Mouse (Mus musculus) midbrain, embryonic 13.5 days (tissue): ENCODE measurements around the gene Stox2. TPM values are rescaled to one million over a fixed set of nuclear protein-coding genes. Genes with fewer than 3 reads are reported as not detected.
A peak's percentile ranks its signal among the peaks of the same experiment; 100 is the strongest.

Experiments used
- ATAC-seq: fragments of 200-750 bp; cut with Nextera tagmentation; 2 replicates; pipeline ENCODE4 v1.8.0; 2017; ENCODE audit warnings: mild to moderate bottlenecking, moderate TSS enrichment, moderate library complexity
- H3K27ac ChIP-seq: fragments of 300-500 bp; sonication (generic); 2 replicates; pipeline ENCODE4 v1.5.1; 2015; ENCODE audit warnings: inconsistent platforms, mild to moderate bottlenecking, moderate library complexity
- H3K27me3 ChIP-seq: fragments of 300-500 bp; sonication (generic); 2 replicates; pipeline ENCODE4 v1.6.1; 2015; ENCODE audit warnings: mild to moderate bottlenecking, inconsistent platforms
- H3K36me3 ChIP-seq: fragments of 300-500 bp; sonication (generic); 2 replicates; pipeline ENCODE4 v1.6.1; 2015; ENCODE audit warnings: mild to moderate bottlenecking, inconsistent platforms
- H3K4me1 ChIP-seq: fragments of 300-500 bp; sonication (generic); replicated peaks from 2 replicates; pipeline ENCODE4 v1.6.1; 2015; ENCODE audit warnings: inconsistent platforms
- H3K4me2 ChIP-seq: fragments of 300-500 bp; sonication (generic); replicated peaks from 2 replicates; pipeline ENCODE4 v1.6.1; 2015; ENCODE audit warnings: moderate library complexity, mild to moderate bottlenecking, inconsistent platforms
- H3K4me3 ChIP-seq: fragments of 300-500 bp; sonication (generic); replicated peaks from 2 replicates; pipeline ENCODE4 v1.5.1; 2015; ENCODE audit warnings: mild to moderate bottlenecking, inconsistent platforms
- H3K9ac ChIP-seq: fragments of 300-500 bp; sonication (generic); replicated peaks from 2 replicates; pipeline ENCODE4 v1.6.1; 2015; ENCODE audit warnings: mild to moderate bottlenecking, inconsistent platforms
- H3K9me3 ChIP-seq: fragments of 300-500 bp; sonication (generic); 2 replicates; pipeline ENCODE4 v1.6.1; 2016; ENCODE audit warnings: mild to moderate bottlenecking, inconsistent platforms
- WGBS: fragments of 180-500 bp; shearing (Covaris S2); methylation state at CpG from one replicate; pipeline ENCODE4 v1.1.7; 2015; 5-methylcytosine and 5-hydroxymethylcytosine counted together
- polyA plus RNA-seq: library from polyadenylated mRNA; unstranded; fragments of >200 nt; fragmentation: Nextera tagmentation; extraction: Ambion mirVana; gene quantifications from 2 replicates; pipeline ENCODE4 v1.2.1, GENCODE M21; 2015

Gene Stox2
- polyA plus RNA-seq, 1 experiment from 2014 or later: 46.1 TPM

GRCm38 (mm10) chr8:47345772-47346103, 100.4 kb downstream of the Stox2 start:
- 65% methylated on average over 9 of the region's 9 CpGs for WGBS
- no peaks in the 10 kb centered on the region for H3K9me3 ChIP-seq
- no peaks in the 10 kb centered on the region for H3K36me3 ChIP-seq
- H3K9ac ChIP-seq: no peak overlapping the region
- peaks cover 45% of the 10 kb centered on the region for H3K4me1 ChIP-seq
- ATAC-seq: peak; percentile 71
- peak overlapping the region; percentile 34 for H3K4me2 ChIP-seq
- peak overlapping the region; percentile 6; the same call in 1 of the 2 replicates for H3K4me3 ChIP-seq
- H3K27me3 ChIP-seq: no peaks in the 10 kb centered on the region
- H3K27ac ChIP-seq: peak overlapping the region; percentile 72

DNA sequence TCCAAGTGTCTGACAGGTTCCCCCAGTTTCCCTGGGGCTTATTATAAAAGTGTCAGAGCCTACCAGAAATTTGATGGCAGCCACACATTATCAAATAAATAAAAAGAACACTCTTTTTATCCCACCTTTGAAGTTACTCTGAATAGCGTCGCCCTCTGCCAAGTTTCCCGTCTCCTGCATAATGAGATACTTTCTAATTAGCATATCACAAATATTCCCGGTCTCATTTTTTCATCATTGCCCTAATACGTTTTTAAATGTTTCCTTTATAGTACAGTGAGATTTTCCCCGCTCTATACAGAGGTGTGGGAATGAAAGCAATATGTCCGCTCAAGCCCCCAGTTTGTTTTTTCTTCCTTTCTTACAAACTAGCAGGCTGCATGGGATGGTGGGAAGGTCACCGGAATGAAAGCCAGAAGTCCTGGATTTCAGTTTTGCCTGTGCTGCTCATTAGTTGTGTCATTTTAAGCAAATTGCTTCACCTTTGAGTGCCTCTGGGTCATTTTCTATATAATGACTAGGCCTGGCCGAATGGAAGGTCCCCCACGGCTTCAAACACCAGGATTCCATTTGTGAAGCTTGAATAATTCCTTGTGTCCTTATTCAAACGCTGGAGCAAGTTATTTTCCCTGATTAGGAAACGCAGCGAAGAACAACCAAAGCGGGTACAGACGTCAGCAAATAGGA, 100.9 kb downstream of the Stox2 start:
- no peak overlapping the region for H3K9ac ChIP-seq
- WGBS: 5% methylated on average over 15 of the region's 15 CpGs
- H3K27me3 ChIP-seq: no peaks in the 10 kb centered on the region
- H3K4me3 ChIP-seq: peak overlapping the region; percentile 6; the same call in 1 of the 2 replicates
- H3K4me2 ChIP-seq: peak overlapping the region; percentile 34
- no peaks in the 10 kb centered on the region for H3K36me3 ChIP-seq
- peak overlapping the region; percentile 72 for H3K27ac ChIP-seq
- H3K9me3 ChIP-seq: no peaks in the 10 kb centered on the region
- ATAC-seq: peak; percentile 62
- H3K4me1 ChIP-seq: peaks cover 44% of the 10 kb centered on the region

DNA sequence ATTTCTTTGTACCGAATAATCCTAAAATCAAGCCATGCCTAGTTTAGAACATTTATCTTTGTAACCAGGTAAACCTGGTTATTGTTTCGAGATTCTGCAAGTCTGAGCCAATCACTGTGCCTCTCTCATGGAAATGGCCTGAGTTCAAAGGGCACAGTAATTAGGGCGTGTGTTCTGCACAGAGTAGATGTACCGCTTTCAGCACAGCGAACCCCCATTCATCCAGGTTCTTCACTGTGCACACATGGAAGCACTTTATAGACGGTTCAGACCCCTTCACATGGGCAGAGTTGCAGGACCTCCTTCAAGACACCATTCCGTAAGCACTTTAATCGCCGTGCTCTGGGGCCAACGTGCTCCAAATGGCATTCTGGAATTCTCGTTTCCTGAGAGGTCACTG, 104.7 kb downstream of the Stox2 start:
- Histone ChIP-seq H3K27me3 (no peaks in the 10 kb centered on the region), H3K36me3 (no peaks in the 10 kb centered on the region), H3K9me3 (no peaks in the 10 kb centered on the region), H3K9ac (no peak overlapping the region), H3K4me1 (peaks cover 43% of the 10 kb centered on the region), H3K27ac (no peak overlapping the region), H3K4me2 (no peak overlapping the region), H3K4me3 (no peak overlapping the region)
- ATAC-seq: no peak
- 77% methylated on average over 11 of the region's 11 CpGs for WGBS

GRCm38 (mm10) chr8:47338691-47339323, 107.4 kb downstream of the Stox2 start:
- 76% methylated on average over 3 of the region's 3 CpGs for WGBS

GRCm38 (mm10) chr8:47336433-47336832, 109.7 kb downstream of the Stox2 start:
- Histone ChIP-seq H3K36me3 (no peaks in the 10 kb centered on the region), H3K9me3 (no peaks in the 10 kb centered on the region), H3K4me3 (no peak overlapping the region), H3K4me2 (no peak overlapping the region), H3K27ac (no peak overlapping the region), H3K4me1 (peaks cover 33% of the 10 kb centered on the region), H3K27me3 (no peaks in the 10 kb centered on the region), H3K9ac (no peak overlapping the region)
- 92% methylated on average over 12 of the region's 12 CpGs for WGBS
- ATAC-seq: no peak

More at GRCm38 (mm10) chr8:47338691-47339323, 107.4 kb downstream of the Stox2 start:
- no peaks in the 10 kb centered on the region for H3K27me3 ChIP-seq
- H3K4me1 ChIP-seq: peaks cover 22% of the 10 kb centered on the region
- no peak overlapping the region for H3K27ac ChIP-seq
- no peak overlapping the region for H3K4me3 ChIP-seq
- no peaks in the 10 kb centered on the region for H3K36me3 ChIP-seq
- no peaks in the 10 kb centered on the region for H3K9me3 ChIP-seq
- ATAC-seq: no peak
- H3K4me2 ChIP-seq: no peak overlapping the region
- H3K9ac ChIP-seq: no peak overlapping the region

DNA sequence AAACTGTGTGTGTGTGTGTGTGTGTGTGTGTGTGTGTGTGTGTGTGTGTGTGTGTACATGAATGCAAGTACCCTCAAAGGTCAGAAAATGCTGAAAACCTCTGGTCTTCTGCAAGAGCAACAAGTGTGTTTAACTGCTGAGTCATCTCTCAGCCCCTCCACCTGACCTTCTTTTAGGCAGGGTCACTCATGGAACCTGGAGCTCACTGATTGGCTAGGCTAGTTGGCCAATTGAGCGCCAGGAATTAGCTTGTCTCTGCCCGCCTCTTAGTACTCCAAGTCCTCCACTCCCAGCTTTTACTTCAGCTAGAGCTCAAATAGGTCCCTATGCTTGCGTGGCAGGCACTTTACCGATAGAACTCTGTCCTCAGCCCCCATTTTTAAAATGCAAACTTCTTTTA, 110.2 kb downstream of the Stox2 start:
- H3K4me3 ChIP-seq: no peak overlapping the region
- WGBS: 89% methylated on average over 4 of the region's 4 CpGs
- H3K36me3 ChIP-seq: no peaks in the 10 kb centered on the region
- no peak overlapping the region for H3K9ac ChIP-seq
- no peak for ATAC-seq
- H3K27me3 ChIP-seq: no peaks in the 10 kb centered on the region
- H3K27ac ChIP-seq: no peak overlapping the region
- peaks cover 33% of the 10 kb centered on the region for H3K4me1 ChIP-seq
- no peaks in the 10 kb centered on the region for H3K9me3 ChIP-seq
- H3K4me2 ChIP-seq: no peak overlapping the region

- Histone ChIP-seq H3K9me3 (no peaks in the 10 kb centered on the region), H3K9ac (peak overlapping the region; percentile 47; the same call in 1 of the 2 replicates), H3K27ac (peak overlapping the region; percentile 95), H3K36me3 (no peaks in the 10 kb centered on the region), H3K4me1 (peaks cover 19% of the 10 kb centered on the region), H3K4me3 (peak overlapping the region; percentile 39), H3K27me3 (no peaks in the 10 kb centered on the region), H3K4me2 (peak overlapping the region; percentile 53)
- WGBS: 27% methylated on average over 9 of the region's 9 CpGs
- peak; percentile 99 for ATAC-seq
Observed at GRCm38 (mm10) chr8:47334223-47334757, 111.9 kb downstream of the Stox2 start.

DNA sequence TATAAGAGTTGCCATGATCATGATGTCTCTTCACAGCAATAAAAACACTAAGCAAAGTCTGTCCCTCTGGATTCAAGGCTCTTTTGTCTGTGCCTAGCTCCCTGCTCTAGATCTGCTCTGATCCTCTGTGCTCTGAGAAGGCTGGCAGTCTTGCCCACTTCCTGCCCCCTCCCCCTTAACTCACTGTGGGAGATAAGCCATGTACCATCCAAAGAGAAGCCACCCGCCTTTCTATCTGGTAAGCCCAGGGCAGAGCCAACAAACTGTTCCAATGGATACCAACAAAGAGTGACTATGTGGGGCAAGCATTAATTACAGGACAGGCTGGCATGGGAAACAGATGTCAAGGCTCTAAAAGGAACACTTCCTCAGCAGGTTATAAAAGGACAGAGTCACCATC, 113.2 kb downstream of the Stox2 start:
- Histone ChIP-seq H3K27ac (peak overlapping the region; percentile 95; the same call in 1 of the 2 replicates), H3K36me3 (no peaks in the 10 kb centered on the region), H3K4me2 (no peak overlapping the region), H3K4me3 (no peak overlapping the region), H3K9ac (no peak overlapping the region), H3K27me3 (no peaks in the 10 kb centered on the region), H3K9me3 (no peaks in the 10 kb centered on the region), H3K4me1 (peaks cover 12% of the 10 kb centered on the region)
- 76% methylated on average over 1 of the region's 1 CpGs for WGBS
- no peak for ATAC-seq

GRCm38 (mm10) chr8:47330982-47331381, 115.2 kb downstream of the Stox2 start:
- no peak for ATAC-seq
- no peaks in the 10 kb centered on the region for H3K9me3 ChIP-seq
- H3K4me1 ChIP-seq: peaks cover 12% of the 10 kb centered on the region
- no peak overlapping the region for H3K4me3 ChIP-seq
- no peaks in the 10 kb centered on the region for H3K27me3 ChIP-seq
- no peak overlapping the region for H3K4me2 ChIP-seq
- H3K36me3 ChIP-seq: no peaks in the 10 kb centered on the region
- no peak overlapping the region for H3K27ac ChIP-seq
- no peak overlapping the region for H3K9ac ChIP-seq
- WGBS: 94% methylated on average over 5 of the region's 5 CpGs

DNA sequence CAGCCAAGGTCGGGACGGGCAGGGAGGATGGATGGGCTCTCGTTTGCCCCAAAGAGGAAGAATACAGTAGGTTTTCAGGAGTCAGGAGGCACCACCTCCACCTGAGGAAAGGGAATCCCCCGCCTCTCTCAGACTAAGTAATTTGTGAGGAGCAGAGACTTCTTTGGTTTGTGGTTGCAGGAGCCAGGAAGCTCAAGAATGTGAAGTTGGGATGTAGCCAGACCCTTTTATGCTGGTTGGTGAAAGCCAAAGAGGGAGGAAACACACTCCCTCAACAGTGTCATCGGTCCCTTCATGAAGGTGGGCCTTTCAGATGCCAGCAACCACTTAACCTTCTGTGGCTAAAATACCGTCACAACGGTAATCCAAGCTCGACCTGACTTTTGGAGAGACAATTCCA, 119.8 kb downstream of the Stox2 start:
- no peak overlapping the region for H3K4me3 ChIP-seq
- H3K36me3 ChIP-seq: no peaks in the 10 kb centered on the region
- no peak overlapping the region for H3K9ac ChIP-seq
- H3K4me2 ChIP-seq: no peak overlapping the region
- peaks cover 11% of the 10 kb centered on the region for H3K4me1 ChIP-seq
- 89% methylated on average over 8 of the region's 8 CpGs for WGBS
- no peaks in the 10 kb centered on the region for H3K9me3 ChIP-seq
- ATAC-seq: no peak
- no peaks in the 10 kb centered on the region for H3K27me3 ChIP-seq
- H3K27ac ChIP-seq: no peak overlapping the region

GRCm38 (mm10) chr8:47324117-47324820, 121.9 kb downstream of the Stox2 start:
- WGBS: 30% methylated on average over 16 of the region's 16 CpGs
- Histone ChIP-seq H3K9me3 (no peaks in the 10 kb centered on the region), H3K9ac (no peak overlapping the region), H3K27me3 (no peaks in the 10 kb centered on the region), H3K27ac (no peak overlapping the region), H3K4me2 (peak overlapping the region; percentile 25; the same call in 1 of the 2 replicates), H3K4me1 (peaks cover 25% of the 10 kb centered on the region), H3K36me3 (no peaks in the 10 kb centered on the region), H3K4me3 (no peak overlapping the region)
- peak; percentile 66 for ATAC-seq

DNA sequence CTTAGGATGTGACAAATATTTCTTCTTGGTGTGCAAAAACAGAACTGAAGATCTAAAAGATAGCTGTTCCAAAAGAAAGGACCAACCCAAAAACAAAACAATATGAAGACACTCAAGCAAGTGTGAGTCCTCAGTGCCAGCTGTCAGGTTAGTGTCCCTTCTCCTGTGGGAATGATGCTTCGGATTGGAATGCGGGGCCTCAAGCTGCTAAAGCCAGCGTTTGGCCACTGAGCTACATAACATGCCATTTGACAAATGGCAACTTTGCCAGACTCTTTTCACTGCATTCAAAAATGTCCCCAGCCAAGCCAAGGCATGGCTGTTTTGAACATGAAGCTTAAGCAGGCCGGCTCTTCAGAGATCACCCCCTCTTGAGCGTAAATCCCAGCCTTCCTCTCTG, 124.9 kb downstream of the Stox2 start:
- whole genome bisulfite sequencing: 10% methylated on average over 5 of the region's 5 CpGs
- Histone ChIP-seq H3K27me3 (no peaks in the 10 kb centered on the region), H3K36me3 (no peaks in the 10 kb centered on the region), H3K4me2 (no peak overlapping the region), H3K9me3 (no peaks in the 10 kb centered on the region), H3K9ac (no peak overlapping the region), H3K4me1 (peaks cover 25% of the 10 kb centered on the region), H3K27ac (no peak overlapping the region), H3K4me3 (no peak overlapping the region)
- ATAC-seq: no peak
